Mouse (Mus musculus): ENCODE data around the gene Gabarap. TPM values are rescaled to one million over a fixed set of nuclear protein-coding genes. Genes with fewer than 3 reads are reported as not detected.
A peak's percentile ranks its signal among the peaks of the same experiment; 100 is the strongest.

Gene Gabarap
- polyA plus RNA-seq, 1 experiment from 2014 or later, result 530 TPM

DNA sequence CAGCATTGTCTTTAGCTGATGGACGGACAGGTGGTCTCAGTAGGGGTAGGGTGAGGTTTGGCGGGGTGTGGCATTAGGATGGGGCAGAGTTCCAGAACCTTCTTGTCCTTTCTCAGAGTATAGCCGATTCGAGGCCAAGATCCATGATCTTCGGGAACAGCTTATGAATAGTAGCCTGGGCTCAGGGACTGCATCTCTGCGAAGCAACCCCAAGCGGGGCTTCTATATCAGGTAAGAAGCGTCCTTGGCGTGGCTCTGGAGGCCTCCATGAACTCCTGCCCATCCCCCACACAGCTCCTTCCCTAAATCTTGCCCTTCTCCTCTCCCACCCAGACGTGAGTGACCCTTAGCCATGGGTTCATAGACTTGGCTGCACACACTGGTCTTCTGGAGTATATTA, 48.7 kb downstream of the Gabarap start:
- Histone ChIP-seq H3K4me2 (ENCODE audit: low read depth) (no peak overlapping the region), H3K27ac (ENCODE audit: low read depth, low read length) (no peak overlapping the region), H3K27me3 (ENCODE audit: control insufficient read depth, insufficient read depth, low read length) (no peaks in the 10 kb centered on the region), H3K9ac (ENCODE audit: low read length) (no peak overlapping the region), H3K4me1 (ENCODE audit: control insufficient read depth, insufficient read depth, low read length) (no peaks in the 10 kb centered on the region), H3K4me3 (ENCODE audit: low read depth, low read length) (no peak overlapping the region), H3K9me3 (ENCODE audit: control insufficient read depth, low read length) (no peaks in the 10 kb centered on the region), H3K36me3 (ENCODE audit: control insufficient read depth, insufficient read depth, low read length) (peaks cover 5% of the 10 kb centered on the region; the same call in 1 of the 2 replicates)
- ATAC-seq (ENCODE audit: insufficient read depth, low FRiP score, low TSS enrichment) (no peak), DNase-seq (ENCODE audit: low spot score) (no peak)
- 92% methylated on average over 10 of the region's 10 CpGs for WGBS

DNA sequence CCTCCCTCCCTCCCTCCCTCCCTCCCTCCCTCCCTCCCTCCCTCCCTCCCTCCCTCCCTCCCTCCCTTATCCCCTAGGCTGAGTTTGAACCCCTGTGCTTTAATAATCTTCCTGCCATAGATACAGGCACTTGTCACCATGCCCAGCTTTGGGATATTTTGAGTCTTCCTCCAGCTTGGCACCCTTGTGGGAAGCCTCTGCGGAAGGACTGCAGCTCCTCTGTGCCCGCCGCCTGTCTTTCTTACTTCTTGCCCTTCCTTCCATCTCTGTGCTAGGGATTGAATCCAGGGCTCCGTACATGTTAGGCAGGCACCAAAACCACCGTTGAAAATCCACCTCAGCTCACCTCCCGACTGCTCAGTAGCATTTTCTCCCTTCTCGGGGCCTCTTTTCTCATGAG, 49.2 kb downstream of the Gabarap start:
- no peak overlapping the region for H3K4me2 ChIP-seq (ENCODE audit: low read depth)
- 90% methylated on average over 7 of the region's 7 CpGs for WGBS
- H3K27me3 ChIP-seq (ENCODE audit: control insufficient read depth, insufficient read depth, low read length), result no peaks in the 10 kb centered on the region
- no peaks in the 10 kb centered on the region for H3K9me3 ChIP-seq (ENCODE audit: control insufficient read depth, low read length)
- H3K36me3 ChIP-seq (ENCODE audit: control insufficient read depth, insufficient read depth, low read length), result peaks cover 5% of the 10 kb centered on the region; the same call in 1 of the 2 replicates
- DNase-seq (ENCODE audit: low spot score) (no peak), ATAC-seq (ENCODE audit: insufficient read depth, low FRiP score, low TSS enrichment) (no peak)
- no peak overlapping the region for H3K9ac ChIP-seq (ENCODE audit: low read length)
- no peak overlapping the region for H3K27ac ChIP-seq (ENCODE audit: low read depth, low read length)
- H3K4me1 ChIP-seq (ENCODE audit: control insufficient read depth, insufficient read depth, low read length), result no peaks in the 10 kb centered on the region
- no peak overlapping the region for H3K4me3 ChIP-seq (ENCODE audit: low read depth, low read length)

DNA sequence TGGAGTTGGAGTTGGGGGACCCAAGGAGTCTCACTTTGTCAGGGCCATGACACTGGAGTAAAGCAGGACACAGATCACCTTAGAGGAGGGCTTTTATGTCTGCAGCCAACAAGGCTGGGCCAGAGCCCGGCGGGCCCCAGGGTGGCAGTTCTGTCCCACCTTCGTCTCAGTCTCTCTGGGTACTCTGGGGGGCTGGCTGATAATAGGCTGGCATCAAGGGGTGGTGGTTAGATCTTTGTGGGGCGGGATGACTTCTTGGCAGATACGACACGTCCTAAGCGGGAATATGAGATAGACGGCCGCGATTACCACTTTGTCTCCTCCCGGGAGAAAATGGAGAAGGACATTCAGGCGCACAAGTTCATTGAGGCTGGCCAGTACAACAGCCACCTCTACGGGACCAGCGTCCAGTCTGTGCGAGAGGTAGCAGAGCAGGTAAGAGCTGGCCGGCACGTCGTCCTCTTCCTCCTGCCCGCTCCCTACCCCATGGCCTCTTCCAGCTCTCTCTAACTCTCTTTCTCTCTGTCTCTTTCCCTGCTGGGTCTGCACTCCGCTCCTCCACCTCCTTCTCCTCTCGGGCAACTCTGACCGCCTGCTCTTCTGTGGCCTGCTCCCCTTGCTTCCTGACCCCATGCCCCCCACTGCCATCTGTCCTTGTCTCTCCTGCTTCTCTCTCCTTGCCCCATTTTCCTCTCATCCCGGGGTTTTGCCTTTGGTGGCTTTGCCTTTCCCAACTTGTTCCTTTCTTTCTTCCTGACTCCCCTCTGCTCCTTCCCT, 51.6 kb downstream of the Gabarap start:
- Histone ChIP-seq H3K9me3 (ENCODE audit: control insufficient read depth, low read length) (no peaks in the 10 kb centered on the region), H3K36me3 (ENCODE audit: control insufficient read depth, insufficient read depth, low read length) (peaks cover 5% of the 10 kb centered on the region; the same call in 1 of the 2 replicates), H3K4me3 (ENCODE audit: low read depth, low read length) (no peak overlapping the region), H3K27me3 (ENCODE audit: control insufficient read depth, insufficient read depth, low read length) (no peaks in the 10 kb centered on the region), H3K27ac (ENCODE audit: low read depth, low read length) (no peak overlapping the region), H3K9ac (ENCODE audit: low read length) (no peak overlapping the region), H3K4me2 (ENCODE audit: low read depth) (no peak overlapping the region), H3K4me1 (ENCODE audit: control insufficient read depth, insufficient read depth, low read length) (no peaks in the 10 kb centered on the region)
- ATAC-seq (ENCODE audit: insufficient read depth, low FRiP score, low TSS enrichment) (no peak), DNase-seq (ENCODE audit: low spot score) (no peak)
- WGBS, result 89% methylated on average over 23 of the region's 23 CpGs

DNA sequence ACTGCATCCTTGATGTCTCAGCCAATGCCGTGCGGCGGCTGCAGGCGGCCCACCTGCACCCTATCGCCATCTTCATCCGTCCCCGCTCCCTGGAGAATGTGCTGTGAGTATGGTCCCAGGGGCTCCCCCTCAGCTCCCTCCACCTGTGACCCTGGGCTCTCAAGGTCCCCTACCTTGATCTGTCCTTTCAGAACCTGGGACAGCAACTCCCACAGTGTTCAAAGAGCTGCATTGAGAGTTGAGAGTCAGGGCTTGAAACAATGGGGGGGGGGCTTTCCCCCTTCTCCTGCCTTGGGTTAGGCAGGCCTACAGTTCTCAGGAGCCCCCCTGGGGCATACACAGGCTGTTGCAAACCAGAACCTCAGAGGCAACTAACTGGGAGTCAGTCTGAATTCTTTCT, 52.7 kb downstream of the Gabarap start:
- Histone ChIP-seq H3K4me3 (ENCODE audit: low read depth, low read length) (no peak overlapping the region), H3K27ac (ENCODE audit: low read depth, low read length) (no peak overlapping the region), H3K9me3 (ENCODE audit: control insufficient read depth, low read length) (no peaks in the 10 kb centered on the region), H3K9ac (ENCODE audit: low read length) (no peak overlapping the region), H3K4me2 (ENCODE audit: low read depth) (no peak overlapping the region), H3K4me1 (ENCODE audit: control insufficient read depth, insufficient read depth, low read length) (no peaks in the 10 kb centered on the region), H3K36me3 (ENCODE audit: control insufficient read depth, insufficient read depth, low read length) (peaks cover 5% of the 10 kb centered on the region; the same call in 1 of the 2 replicates), H3K27me3 (ENCODE audit: control insufficient read depth, insufficient read depth, low read length) (no peaks in the 10 kb centered on the region)
- 78% methylated on average over 7 of the region's 7 CpGs for whole genome bisulfite sequencing
- DNase-seq (ENCODE audit: low spot score), result no peak
- no peak for ATAC-seq (ENCODE audit: insufficient read depth, low FRiP score, low TSS enrichment)

MicroRNAs within 50 kb of the gene (microRNA counts, 519-probe panel; counts per million panel counts)
- 171 counts per million, percentile 57 among the panel's probes with 10 or more counts for microRNA mmu-miR-324-3p
- 4,580 counts per million, percentile 83 among the panel's probes with 10 or more counts for microRNA mmu-miR-324-5p

Small RNA genes lying within 50 kb of the gene (microRNA-seq; reads per million reads assigned to microRNA genes)
- not detected for gene Gm44349
- 2,716 reads per million, percentile 86 among the genes with 10 or more reads in this experiment for gene Mir324

Other genes with a start within 250 kb of the Gabarap start
- 65.0 and 65.3 TPM in 2 replicates for gene Polr2a, start 232.5 kb upstream of the Gabarap start, polyA plus RNA-seq (2014; fragmentation: Nextera tagmentation; extraction: Ambion mirVana)
- gene Slc35g3, start 229.2 kb upstream of the Gabarap start, polyA plus RNA-seq (2014; fragmentation: Nextera tagmentation; extraction: Ambion mirVana), result not detected in 2 replicates
- gene Zbtb4, start 225.2 kb upstream of the Gabarap start, polyA plus RNA-seq (2014; fragmentation: Nextera tagmentation; extraction: Ambion mirVana), result 0.99 and 1.3 TPM in 2 replicates
- 4.2 and 6.2 TPM in 2 replicates for gene Chrnb1, start 195.2 kb upstream of the Gabarap start, polyA plus RNA-seq (2014; fragmentation: Nextera tagmentation; extraction: Ambion mirVana)
- 2.0 and 3.0 TPM in 2 replicates for gene Fgf11, start 189.3 kb upstream of the Gabarap start, polyA plus RNA-seq (2014; fragmentation: Nextera tagmentation; extraction: Ambion mirVana)
- gene Tmem102, start 185.5 kb upstream of the Gabarap start, polyA plus RNA-seq (2014; fragmentation: Nextera tagmentation; extraction: Ambion mirVana), result 0.69 and 0.88 TPM in 2 replicates
- gene Gm39566, start 175.8 kb upstream of the Gabarap start, polyA plus RNA-seq (2014; fragmentation: Nextera tagmentation; extraction: Ambion mirVana), result not detected in 2 replicates
- not detected in 2 replicates for gene Spem2, start 172.7 kb upstream of the Gabarap start, polyA plus RNA-seq (2014; fragmentation: Nextera tagmentation; extraction: Ambion mirVana)
- 0.23 TPM in 1 of 2 replicates, not detected in the other for gene Spem1, start 169.0 kb upstream of the Gabarap start, polyA plus RNA-seq (2014; fragmentation: Nextera tagmentation; extraction: Ambion mirVana)
- gene Nlgn2, start 153.4 kb upstream of the Gabarap start, polyA plus RNA-seq (2014; fragmentation: Nextera tagmentation; extraction: Ambion mirVana), result 10.9 and 11.4 TPM in 2 replicates
- gene Tmem256, start 152.6 kb upstream of the Gabarap start, polyA plus RNA-seq (2014; fragmentation: Nextera tagmentation; extraction: Ambion mirVana), result 289 and 296 TPM in 2 replicates
- gene Plscr3, start 144.8 kb upstream of the Gabarap start, polyA plus RNA-seq (2014; fragmentation: Nextera tagmentation; extraction: Ambion mirVana), result 75.4 and 83.7 TPM in 2 replicates
- 0.23 and 0.72 TPM in 2 replicates for gene Tnk1, start 132.4 kb upstream of the Gabarap start, polyA plus RNA-seq (2014; fragmentation: Nextera tagmentation; extraction: Ambion mirVana)
- not detected in 2 replicates for gene Tmem95, start 113.1 kb upstream of the Gabarap start, polyA plus RNA-seq (2014; fragmentation: Nextera tagmentation; extraction: Ambion mirVana)
- gene Kctd11, start 109.7 kb upstream of the Gabarap start, polyA plus RNA-seq (2014; fragmentation: Nextera tagmentation; extraction: Ambion mirVana), result 3.1 and 3.6 TPM in 2 replicates
- 0.53 and 1.1 TPM in 2 replicates for gene Acap1, start 95.6 kb upstream of the Gabarap start, polyA plus RNA-seq (2014; fragmentation: Nextera tagmentation; extraction: Ambion mirVana)
- gene 2810408A11Rik, start 90.2 kb upstream of the Gabarap start, polyA plus RNA-seq (2014; fragmentation: Nextera tagmentation; extraction: Ambion mirVana), result 14.4 and 15.1 TPM in 2 replicates
- 14.2 and 18.0 TPM in 2 replicates for gene Neurl4, start 90.1 kb upstream of the Gabarap start, polyA plus RNA-seq (2014; fragmentation: Nextera tagmentation; extraction: Ambion mirVana)
- 84.0 and 93.7 TPM in 2 replicates for gene Gps2, start 77.3 kb upstream of the Gabarap start, polyA plus RNA-seq (2014; fragmentation: Nextera tagmentation; extraction: Ambion mirVana)
- gene Eif5a, start 69.2 kb upstream of the Gabarap start, polyA plus RNA-seq (2014; fragmentation: Nextera tagmentation; extraction: Ambion mirVana), result 1,905 and 1,926 TPM in 2 replicates
- 3.4 and 4.2 TPM in 2 replicates for gene Ybx2, start 55.3 kb upstream of the Gabarap start, polyA plus RNA-seq (2014; fragmentation: Nextera tagmentation; extraction: Ambion mirVana)
- gene Slc2a4, start 43.0 kb upstream of the Gabarap start, polyA plus RNA-seq (2014; fragmentation: Nextera tagmentation; extraction: Ambion mirVana), result 11.4 and 11.8 TPM in 2 replicates
- 5.3 and 5.9 TPM in 2 replicates for gene Cldn7, start 26.4 kb upstream of the Gabarap start, polyA plus RNA-seq (2014; fragmentation: Nextera tagmentation; extraction: Ambion mirVana)
- gene Ctdnep1, start 10.0 kb upstream of the Gabarap start, polyA plus RNA-seq (2014; fragmentation: Nextera tagmentation; extraction: Ambion mirVana), result 21.5 and 23.3 TPM in 2 replicates
- 149 and 168 TPM in 2 replicates for gene Elp5, start 8.6 kb upstream of the Gabarap start, polyA plus RNA-seq (2014; fragmentation: Nextera tagmentation; extraction: Ambion mirVana)
- 54.4 and 57.6 TPM in 2 replicates for gene Phf23, start 4.6 kb downstream of the Gabarap start, polyA plus RNA-seq (2014; fragmentation: Nextera tagmentation; extraction: Ambion mirVana)
- 35.8 and 39.0 TPM in 2 replicates for gene Dvl2, start 9.5 kb downstream of the Gabarap start, polyA plus RNA-seq (2014; fragmentation: Nextera tagmentation; extraction: Ambion mirVana)
- gene Acadvl, start 24.3 kb downstream of the Gabarap start, polyA plus RNA-seq (2014; fragmentation: Nextera tagmentation; extraction: Ambion mirVana), result 49.3 and 54.1 TPM in 2 replicates
- 14.6 and 15.0 TPM in 2 replicates for gene Dlg4, start 25.8 kb downstream of the Gabarap start, polyA plus RNA-seq (2014; fragmentation: Nextera tagmentation; extraction: Ambion mirVana)
- 0.41 TPM in 1 of 2 replicates, not detected in the other for gene Asgr1, start 62.9 kb downstream of the Gabarap start, polyA plus RNA-seq (2014; fragmentation: Nextera tagmentation; extraction: Ambion mirVana)
- 0.28 TPM in 1 of 2 replicates, not detected in the other for gene Asgr2, start 101.5 kb downstream of the Gabarap start, polyA plus RNA-seq (2014; fragmentation: Nextera tagmentation; extraction: Ambion mirVana)
- not detected in 2 replicates for gene Mgl2, start 139.2 kb downstream of the Gabarap start, polyA plus RNA-seq (2014; fragmentation: Nextera tagmentation; extraction: Ambion mirVana)
- 0.38 and 0.39 TPM in 2 replicates for gene Clec10a, start 165.1 kb downstream of the Gabarap start, polyA plus RNA-seq (2014; fragmentation: Nextera tagmentation; extraction: Ambion mirVana)
- 0.27 and 0.50 TPM in 2 replicates for gene Slc16a11, start 221.6 kb downstream of the Gabarap start, polyA plus RNA-seq (2014; fragmentation: Nextera tagmentation; extraction: Ambion mirVana)
- 14.3 and 16.9 TPM in 2 replicates for gene Slc16a13, start 229.9 kb downstream of the Gabarap start, polyA plus RNA-seq (2014; fragmentation: Nextera tagmentation; extraction: Ambion mirVana)
- gene Bcl6b, start 238.7 kb downstream of the Gabarap start, polyA plus RNA-seq (2014; fragmentation: Nextera tagmentation; extraction: Ambion mirVana), result 6.2 and 7.4 TPM in 2 replicates
- gene 0610010K14Rik, start 246.8 kb downstream of the Gabarap start, polyA plus RNA-seq (2014; fragmentation: Nextera tagmentation; extraction: Ambion mirVana), result 183 and 204 TPM in 2 replicates
- gene Gm21988, start 248.7 kb downstream of the Gabarap start, polyA plus RNA-seq (2014; fragmentation: Nextera tagmentation; extraction: Ambion mirVana), result 10.8 and 11.5 TPM in 2 replicates
- 151 and 160 TPM in 2 replicates for gene Rnasek, start 248.7 kb downstream of the Gabarap start, polyA plus RNA-seq (2014; fragmentation: Nextera tagmentation; extraction: Ambion mirVana)

All from neural tube, embryonic 11.5 days (tissue).